Mouse (Mus musculus) MEL (cell line): ENCODE measurements at regions not wholly inside any gene's neighbourhood (a gene's known extent, or its start where the extent isn't known, plus 50 kb on each side); places are given as distances from the start of the nearest gene placed in this dataset.

Experiments used
- CTCF ChIP-seq, 3 experiments: IDR thresholded peaks in 2 of 3; conservative IDR thresholded peaks in 1 of 3; 2 replicates each; pipeline ENCODE4 v1.5.1; 2011 to 2012; ENCODE audit warnings: low read length in 3 of 3, low read depth in 2 of 3, mild to moderate bottlenecking in 2 of 3, improper control_type of control experiment in 1 of 3, inconsistent platforms in 1 of 3, mixed read lengths in 1 of 3, moderate library complexity in 1 of 3; ENCODE audit not compliant: control insufficient read depth in 1 of 3, insufficient read depth in 1 of 3, poor library complexity in 1 of 3, severe bottlenecking in 1 of 3
- EP300 ChIP-seq, 2 experiments: IDR thresholded peaks; 2 replicates each; pipeline ENCODE4 v1.6.1; 2011; ENCODE audit warnings: improper control_type of control experiment in 2 of 2, low read length in 2 of 2, low read depth in 1 of 2, mild to moderate bottlenecking in 1 of 2
- ETS1 ChIP-seq: IDR thresholded peaks from 2 replicates; pipeline ENCODE4 v1.6.1; 2012; ENCODE audit warnings: low read depth, mild to moderate bottlenecking, inconsistent platforms, low read length, improper control_type of control experiment, moderate library complexity
- JUND ChIP-seq: IDR thresholded peaks from 2 replicates; pipeline ENCODE4 v1.6.1; 2011; ENCODE audit warnings: low read depth, mild to moderate bottlenecking, improper control_type of control experiment, low read length
- TAL1 ChIP-seq: IDR thresholded peaks from 2 replicates; pipeline ENCODE4 v1.6.1; 2012; ENCODE audit warnings: mild to moderate bottlenecking, inconsistent platforms, low read length, moderate library complexity, mixed read lengths

DNA sequence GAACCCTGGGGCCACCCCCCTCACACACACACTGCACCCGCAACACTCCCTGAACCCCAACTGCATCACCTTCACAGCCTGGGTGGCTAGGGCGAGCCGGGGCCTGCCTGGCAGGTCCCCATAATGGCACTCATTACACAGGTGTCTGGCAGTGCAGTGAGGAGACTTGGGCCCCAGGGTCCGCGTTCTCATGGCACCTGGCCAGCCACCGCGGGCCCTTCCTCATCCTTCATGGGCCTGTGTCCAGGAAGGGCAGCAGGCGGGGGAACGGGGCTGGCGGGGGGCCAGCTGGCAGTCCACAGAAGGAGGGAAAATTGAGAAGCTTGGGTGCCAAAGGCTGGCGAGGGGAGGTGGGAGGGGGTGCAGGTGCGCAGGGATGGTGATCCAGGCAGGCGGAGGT lies 78.3 kb upstream of the Tmem189 start:
- TF ChIP-seq JUND (no peak), CTCF (IDR thresholded peaks at IDR 0.05 in 2 of 3, conservative IDR thresholded peaks at IDR 0.05 in 1 of 3; ENCODE audit: control insufficient read depth in 1 of 3, insufficient read depth in 1 of 3, low read depth in 2 of 3, low read length in 3 of 3, poor library complexity in 1 of 3, severe bottlenecking in 1 of 3) (no peak), TAL1 (no peak), ETS1 (no peak), EP300 (IDR thresholded peaks at IDR 0.05; ENCODE audit: low read depth in 1 of 2, low read length in 2 of 2) (no peak)
